Mouse (Mus musculus) liver, adult 2 months (tissue): ENCODE results near the gene Dst.

ENCODE experiments used
- CTCF ChIP-seq: fragments of 200-500 bp; IDR thresholded peaks from 2 replicates; pipeline ENCODE4 v1.5.1; 2011; ENCODE audit warnings: low read depth, low read length, control low read depth
- POLR2A ChIP-seq: fragments of 200-500 bp; IDR thresholded peaks from 2 replicates; pipeline ENCODE4 v1.6.1; 2011; ENCODE audit warnings: low read length, control low read depth; ENCODE audit not compliant: insufficient read depth; ENCODE audit errors: extremely low read depth

GRCm38 (mm10) chr1:33900175-33900574, 7.8 kb upstream of the Dst start:
- TF ChIP-seq CTCF (no peak), POLR2A (no peak)
